ENCODE assay signal across 8 mouse cellular contexts in genomic region chr5:111262574-111263239, GRCm38 (mm10).
DNase-seq lines count a peak whose midpoint lies in the region; ATAC-seq lines count a peak whose summit lies in the region.

No protein-coding gene starts in this region.

- ATAC-seq in heart, embryonic 15.5 days (replicated peaks; ENCODE audit: insufficient number of reproducible peaks, insufficient read depth, low FRiP score, low read depth), result peak; percentile 45; the same call in 1 of the 2 replicates
- peak; percentile 69 for ATAC-seq in kidney, embryonic 14.5 days (ENCODE audit: low FRiP score, low TSS enrichment)

- H3K4me2 ChIP-seq in heart, embryonic 15.5 days, result no peak overlapping the region; the same call in 1 of the 2 replicates
- no peak overlapping the region for H3K4me2 ChIP-seq in kidney, embryonic 14.5 days (replicated peaks; ENCODE audit: low read depth, low read length)

- H3K4me3 ChIP-seq in brown adipose tissue, adult 24 weeks (ENCODE audit: insufficient read depth, low read depth, low read length), result no peak overlapping the region
- H3K4me3 ChIP-seq in heart, embryonic 15.5 days, result no peak overlapping the region
- H3K4me3 ChIP-seq in kidney, embryonic 14.5 days (ENCODE audit: low read length), result no peak overlapping the region

- peak overlapping the region; percentile 53 for H3K27ac ChIP-seq in brown adipose tissue, adult 24 weeks (replicated peaks; ENCODE audit: low read depth, low read length)
- H3K27ac ChIP-seq in heart, embryonic 15.5 days, result peak overlapping the region; percentile 76
- peak overlapping the region; percentile 89 for H3K27ac ChIP-seq in kidney, embryonic 14.5 days (ENCODE audit: low read depth, low read length)

- H3K9ac ChIP-seq in heart, embryonic 15.5 days, result no peak overlapping the region
- 0 out of 2 replicates have a peak overlapping the region, but pooled peaks have one; percentile 23 for H3K9ac ChIP-seq in kidney, embryonic 14.5 days (ENCODE audit: low read depth, low read length)

- H3K4me1 ChIP-seq in brown adipose tissue, adult 24 weeks (ENCODE audit: control insufficient read depth, insufficient read depth, insufficient read length, low read length), result peaks cover 50% of the 10 kb centered on the region
- peaks cover 47% of the 10 kb centered on the region for H3K4me1 ChIP-seq in heart, embryonic 15.5 days (replicated peaks)
- H3K4me1 ChIP-seq in kidney, embryonic 14.5 days (ENCODE audit: control insufficient read depth, insufficient read depth, low read length), result peaks cover 27% of the 10 kb centered on the region

- WGBS in heart, embryonic 15.5 days, result 23% methylated on average over 11 of the region's 11 CpGs
- 18% methylated on average over 11 of the region's 11 CpGs for WGBS in kidney, embryonic 14.5 days

- peak; percentile 70 for DNase-seq in CD4-positive helper T cell, adult 2 months (ENCODE audit: low read depth, low spot score)
- peak; percentile 71 for DNase-seq in lung, postnatal 25 days (ENCODE audit: low spot score)
- peak; percentile 51 for DNase-seq in thymus, postnatal 0 days (ENCODE audit: low spot score)
- no peak for DNase-seq in ovary, postnatal 10 days (ENCODE audit: low spot score)
- no peak for DNase-seq in gastrocnemius, adult 8-10 months (ENCODE audit: low spot score in 2 of 2)

- H3K27me3 ChIP-seq in heart, embryonic 15.5 days, result no peaks in the 10 kb centered on the region
- H3K27me3 ChIP-seq in kidney, embryonic 14.5 days (ENCODE audit: control insufficient read depth, insufficient read depth, low read length), result no peaks in the 10 kb centered on the region

- no peaks in the 10 kb centered on the region; the same call in 1 of the 2 replicates for H3K9me3 ChIP-seq in heart, embryonic 15.5 days (replicated peaks)
- peaks cover 9% of the 10 kb centered on the region; the same call in 1 of the 2 replicates for H3K9me3 ChIP-seq in kidney, embryonic 14.5 days (ENCODE audit: control insufficient read depth, low read length)

- peaks cover 11% of the 10 kb centered on the region; the same call in 1 of the 2 replicates for H3K36me3 ChIP-seq in heart, embryonic 15.5 days
- H3K36me3 ChIP-seq in kidney, embryonic 14.5 days (ENCODE audit: control insufficient read depth, insufficient read depth, low read length), result peaks cover 13% of the 10 kb centered on the region; the same call in 1 of the 2 replicates

Comparison
In these comparisons a context has a peak if more than half of its experiments do, and no peak if none do; other contexts are left out.
1. DNase-seq: peak in CD4-positive helper T cell, adult 2 months (single experiment), lung, postnatal 25 days (single experiment) and thymus, postnatal 0 days (single experiment); none in ovary, postnatal 10 days (single experiment) and gastrocnemius, adult 8-10 months (0 of 2).
2. Peak in every context shown above with its lines, with median percentiles within 50 percentile points of each other: H3K27ac ChIP-seq.